Mouse (Mus musculus): ENCODE results near the gene Kbtbd13.
"Not testable (repeated sequence)": the region's sequence is repeated elsewhere in the genome, so short reads cannot be mapped to it uniquely, and the experiment has no call there.

The Kbtbd13 gene

GRCm38 (mm10) chr9:65346476-65347111, 44.9 kb downstream of the Kbtbd13 start:
- DNase-seq = peak; percentile 39

- peak; percentile 97 for DNase-seq
These were observed 45.5 kb downstream of the Kbtbd13 start, which contains the start of gene Pdcd7 for GRCm38 (mm10) chr9:65345854-65346475. Gene Pdcd7 (plus strand): TSS chr9:65346104.

GRCm38 (mm10) chr9:65345439-65345838, 46.0 kb downstream of the Kbtbd13 start:
- DNase-seq = not testable (repeated sequence)

- no peak for DNase-seq
These were observed 51.0 kb downstream of the Kbtbd13 start for GRCm38 (mm10) chr9:65340414-65340813.

GRCm38 (mm10) chr9:65339146-65339545, 52.3 kb downstream of the Kbtbd13 start:
- DNase-seq = no peak

All from right cerebral cortex, adult 18-20 months (tissue).